Mouse (Mus musculus) testis, postnatal 14 days (tissue): Measurements from ENCODE around the gene Sly.
"Not testable (repeated sequence)": the region's sequence is repeated elsewhere in the genome, so short reads cannot be mapped to it uniquely, and the experiment has no call there.

ENCODE experiments used
- DNase-seq: peaks from one replicate; pipeline ENCODE4 v3.0.0; 2021; ENCODE audit warnings: low spot score

Sly gene

GRCm38 (mm10) chrY:57186888-57187287 lies at the start of gene Sly:
Sly (plus strand) TSS chrY:57187188.
- not testable (repeated sequence) for DNase-seq
